Mouse (Mus musculus) spleen, postnatal 4 days (tissue): ENCODE data around the gene Mcam.

Experiments
- DNase-seq, 2 experiments: peaks; one replicate each; pipeline ENCODE4 v3.0.0; 2022; ENCODE audit warnings: low spot score in 2 of 2

Gene Mcam

GRCm38 (mm10) chr9:44135731-44136411 is 1.6 kb downstream of the Mcam start:
- no peak for DNase-seq

GRCm38 (mm10) chr9:44137846-44138245 is 3.6 kb downstream of the Mcam start:
- no peak for DNase-seq

- no peak for DNase-seq
Observed at GRCm38 (mm10) chr9:44141951-44142350, 7.7 kb downstream of the Mcam start.

- DNase-seq, result no peak
Observed at GRCm38 (mm10) chr9:44143421-44143820, 9.2 kb downstream of the Mcam start.

GRCm38 (mm10) chr9:44144023-44144717 is 9.9 kb downstream of the Mcam start:
- DNase-seq, result no peak

- DNase-seq, result no peak
Observed at GRCm38 (mm10) chr9:44144718-44145060, 10.4 kb downstream of the Mcam start.

- no peak for DNase-seq
Observed at GRCm38 (mm10) chr9:44147290-44147689, 13.0 kb downstream of the Mcam start.

GRCm38 (mm10) chr9:44159886-44160285 is 25.6 kb downstream of the Mcam start:
- no peak for DNase-seq

GRCm38 (mm10) chr9:44168931-44169330 is 34.7 kb downstream of the Mcam start:
- DNase-seq, result no peak

- DNase-seq, result no peak
Observed at GRCm38 (mm10) chr9:44170691-44171151, 36.5 kb downstream of the Mcam start.

- no peak for DNase-seq
Observed at GRCm38 (mm10) chr9:44175556-44175955, 41.3 kb downstream of the Mcam start.

- no peak for DNase-seq
Observed at GRCm38 (mm10) chr9:44175957-44176356, 41.7 kb downstream of the Mcam start.

GRCm38 (mm10) chr9:44177405-44177804 is 43.1 kb downstream of the Mcam start:
- no peak for DNase-seq

GRCm38 (mm10) chr9:44178389-44178788 is 44.1 kb downstream of the Mcam start:
- peak; percentile 20 to 68 for DNase-seq

- no peak for DNase-seq
Observed at GRCm38 (mm10) chr9:44178811-44179210, 44.5 kb downstream of the Mcam start.

GRCm38 (mm10) chr9:44181537-44181936 is 47.3 kb downstream of the Mcam start:
- DNase-seq, result no peak

GRCm38 (mm10) chr9:44182260-44182659 is 48.0 kb downstream of the Mcam start:
- DNase-seq, result peak; percentile 50 to 72

GRCm38 (mm10) chr9:44188223-44188622 is 54.0 kb downstream of the Mcam start:
- no peak for DNase-seq

GRCm38 (mm10) chr9:44191166-44191565 is 56.9 kb downstream of the Mcam start:
- DNase-seq, result no peak

GRCm38 (mm10) chr9:44192312-44192711 is 58.0 kb downstream of the Mcam start:
- no peak for DNase-seq
